Mouse (Mus musculus) activated CD4-positive, CD25-positive, alpha-beta regulatory T cell, adult 4 months (primary cell): ENCODE measurements around the gene Zswim5. TPM values are rescaled to one million over a fixed set of nuclear protein-coding genes. Genes with fewer than 3 reads are reported as not detected.
A peak's percentile ranks its signal among the peaks of the same experiment; 100 is the strongest.

Experiments
- ATAC-seq: one replicate; pipeline ENCODE4 v1.8.0; 2017
- polyA plus RNA-seq, 2 experiments: library from polyadenylated mRNA; unstranded; fragments of 100-300 nt; shearing (Covaris generic); gene quantifications; one replicate each; pipeline ENCODE4 v1.2.1; 2017

Gene Zswim5
- polyA plus RNA-seq, 2 experiments from 2014 or later: not detected

DNA sequence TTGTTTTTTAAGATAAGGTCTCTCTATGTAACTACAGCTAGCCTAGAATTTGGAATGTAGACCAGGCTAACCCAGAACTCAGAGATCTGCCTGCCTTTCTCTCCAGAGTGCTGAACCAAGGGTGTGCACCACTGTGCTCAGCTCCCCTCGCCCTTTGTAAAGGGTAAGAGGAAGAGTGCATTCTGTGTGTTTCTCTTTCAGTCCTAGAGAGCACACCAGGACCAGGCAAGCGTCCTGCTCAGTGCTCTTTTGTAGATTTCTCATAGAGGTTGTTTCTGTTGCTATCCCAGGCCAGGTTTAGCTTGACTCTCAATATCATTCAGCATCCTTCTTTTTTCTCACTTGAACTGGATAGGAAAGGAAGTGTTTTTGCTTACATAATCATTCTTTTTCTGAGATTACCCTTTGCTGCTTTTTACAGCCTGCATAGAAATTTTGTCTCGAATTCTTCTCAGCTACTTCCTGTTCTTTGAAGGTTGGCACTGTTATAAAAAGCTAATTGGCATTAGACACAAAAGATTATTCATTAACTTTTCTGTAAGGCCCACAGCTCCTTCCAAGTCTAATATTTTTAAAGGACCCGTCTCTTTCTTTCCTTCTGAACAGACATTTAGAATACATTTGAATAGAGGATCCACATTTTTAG, 51.0 kb downstream of the Zswim5 start:
- ATAC-seq: no peak

DNA sequence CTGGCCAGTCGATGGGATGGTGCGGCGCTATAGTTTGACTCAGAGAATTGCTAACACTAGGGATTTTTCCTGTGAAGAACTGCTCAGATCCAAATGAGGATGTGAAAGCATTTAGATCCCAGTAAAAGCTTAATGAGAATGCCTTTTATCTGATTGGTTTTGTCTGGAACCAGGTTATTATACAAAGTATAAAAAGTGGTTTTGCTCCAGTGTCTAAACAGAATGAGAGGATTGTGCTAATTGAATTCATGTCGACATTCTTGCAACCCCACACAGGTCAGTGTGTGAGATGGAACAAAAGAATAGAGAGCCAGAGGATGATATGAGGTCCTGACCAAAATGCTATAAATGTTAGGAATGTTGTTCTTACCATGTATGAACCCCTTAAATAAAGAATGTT, 62.4 kb downstream of the Zswim5 start:
- ATAC-seq: no peak

DNA sequence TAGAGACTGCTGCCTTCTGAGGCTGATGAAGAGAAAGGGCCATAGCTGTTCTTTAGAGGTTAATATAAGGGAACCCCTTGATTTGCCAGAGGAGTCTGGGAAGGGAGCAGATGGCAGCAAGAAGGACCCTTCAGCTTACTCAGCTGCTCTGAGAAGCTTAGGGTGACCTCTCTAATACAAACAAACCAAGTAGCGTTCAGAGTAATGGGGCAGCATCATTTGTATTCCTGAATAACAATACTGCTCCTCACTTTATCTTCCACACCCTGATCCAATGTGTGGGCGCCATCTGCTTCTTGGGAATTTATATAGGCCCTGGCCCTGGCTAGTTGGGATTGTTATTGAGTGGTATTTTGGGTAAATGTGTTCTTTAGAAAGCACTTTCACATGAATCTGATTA, 65.5 kb downstream of the Zswim5 start:
- no peak for ATAC-seq

DNA sequence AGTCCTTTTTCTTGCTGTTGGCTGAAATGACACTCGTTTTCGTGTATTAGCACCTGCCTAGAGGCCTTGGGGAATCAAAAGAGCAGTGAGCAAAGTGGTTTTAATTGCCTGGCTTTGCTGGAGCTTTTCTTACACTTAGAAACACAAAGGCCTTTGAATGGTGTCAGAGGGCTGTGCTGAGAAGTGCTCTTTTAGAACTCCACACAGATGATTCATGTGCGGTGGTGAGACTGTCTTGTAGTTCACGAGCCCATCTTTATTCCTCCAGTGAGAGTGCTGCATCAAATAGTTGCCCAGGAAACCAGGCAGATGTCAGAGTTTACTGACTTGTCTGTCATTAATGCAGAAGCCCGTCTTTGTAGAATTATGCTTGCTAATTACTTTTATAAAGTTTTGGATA, 66.9 kb downstream of the Zswim5 start:
- ATAC-seq: no peak

DNA sequence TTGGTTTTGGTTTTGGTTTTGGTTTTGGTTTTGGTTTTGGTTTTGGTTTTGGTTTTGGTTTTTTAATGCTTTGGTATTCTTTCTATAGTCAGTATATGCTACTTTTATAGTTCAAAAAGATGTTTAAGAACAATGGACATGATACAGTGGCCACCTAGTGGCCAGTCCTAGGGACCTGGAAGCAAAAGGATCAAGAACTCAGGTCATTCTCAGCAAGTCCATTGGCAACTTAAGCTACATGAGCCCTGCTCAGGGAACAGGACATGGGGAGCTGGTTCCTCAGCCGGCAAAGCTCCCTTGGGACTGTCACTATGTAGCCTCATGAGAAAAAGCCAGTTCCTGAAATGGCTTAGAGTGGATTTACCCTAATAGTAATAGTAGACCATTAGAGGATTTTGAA, 74.5 kb downstream of the Zswim5 start:
- no peak for ATAC-seq

DNA sequence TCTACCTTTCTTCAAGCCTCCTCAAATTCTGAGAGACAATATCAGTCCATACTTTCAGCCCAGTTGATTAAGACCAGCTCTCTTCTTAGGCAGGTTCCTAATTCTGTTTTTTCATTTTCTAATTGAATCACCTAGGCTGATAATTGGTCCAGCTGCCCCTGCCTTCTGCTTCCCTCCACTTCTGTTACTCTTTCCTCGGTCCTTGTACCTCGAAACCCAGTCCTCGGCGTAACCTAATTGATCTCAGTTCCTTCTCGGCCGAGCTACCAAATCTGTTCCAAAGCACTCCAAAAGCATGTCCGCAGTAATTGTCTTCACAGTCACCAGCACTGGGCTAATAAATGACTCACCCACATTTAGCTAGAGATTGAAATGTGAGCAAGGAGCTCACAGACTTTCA, 77.8 kb downstream of the Zswim5 start:
- no peak for ATAC-seq

DNA sequence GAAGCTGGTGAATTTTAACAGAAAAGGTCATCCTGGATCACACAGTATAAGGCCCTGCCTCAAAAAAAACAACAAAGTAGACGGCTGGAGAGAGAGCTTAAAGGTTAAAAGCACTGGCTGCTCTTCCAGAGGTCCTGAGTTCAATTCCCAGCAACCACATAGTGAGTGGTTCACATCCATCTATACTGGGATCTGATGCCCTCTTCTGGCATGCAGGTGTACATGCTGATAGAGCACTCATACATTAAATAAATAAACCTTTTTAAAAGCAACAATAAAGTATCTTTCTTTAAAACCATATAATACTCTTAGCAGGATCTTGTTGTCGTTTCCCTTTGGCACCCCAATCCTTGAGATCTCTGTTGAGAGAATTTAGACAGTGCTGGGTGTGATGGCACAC, 99.3 kb downstream of the Zswim5 start:
- ATAC-seq: no peak

DNA sequence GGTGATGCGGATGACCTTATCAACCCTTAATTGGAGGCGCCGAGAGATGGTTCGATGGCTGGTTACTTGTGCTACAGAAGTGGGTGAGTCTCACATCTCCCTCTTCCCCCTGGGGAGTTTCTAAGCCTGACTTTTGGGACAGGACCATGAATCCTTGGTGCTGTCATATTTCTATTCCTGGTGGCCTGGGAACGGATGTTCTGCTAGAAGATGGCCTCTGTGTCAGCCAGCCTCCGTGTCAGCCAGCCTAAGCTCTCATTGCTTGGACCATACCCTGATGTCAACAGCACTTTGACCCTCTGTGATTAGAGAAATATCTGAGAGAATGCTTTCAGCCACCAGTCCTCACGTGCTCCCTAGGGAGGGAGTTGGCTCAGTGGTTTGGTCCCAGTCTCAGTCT, 108.5 kb downstream of the Zswim5 start:
- ATAC-seq: no peak

DNA sequence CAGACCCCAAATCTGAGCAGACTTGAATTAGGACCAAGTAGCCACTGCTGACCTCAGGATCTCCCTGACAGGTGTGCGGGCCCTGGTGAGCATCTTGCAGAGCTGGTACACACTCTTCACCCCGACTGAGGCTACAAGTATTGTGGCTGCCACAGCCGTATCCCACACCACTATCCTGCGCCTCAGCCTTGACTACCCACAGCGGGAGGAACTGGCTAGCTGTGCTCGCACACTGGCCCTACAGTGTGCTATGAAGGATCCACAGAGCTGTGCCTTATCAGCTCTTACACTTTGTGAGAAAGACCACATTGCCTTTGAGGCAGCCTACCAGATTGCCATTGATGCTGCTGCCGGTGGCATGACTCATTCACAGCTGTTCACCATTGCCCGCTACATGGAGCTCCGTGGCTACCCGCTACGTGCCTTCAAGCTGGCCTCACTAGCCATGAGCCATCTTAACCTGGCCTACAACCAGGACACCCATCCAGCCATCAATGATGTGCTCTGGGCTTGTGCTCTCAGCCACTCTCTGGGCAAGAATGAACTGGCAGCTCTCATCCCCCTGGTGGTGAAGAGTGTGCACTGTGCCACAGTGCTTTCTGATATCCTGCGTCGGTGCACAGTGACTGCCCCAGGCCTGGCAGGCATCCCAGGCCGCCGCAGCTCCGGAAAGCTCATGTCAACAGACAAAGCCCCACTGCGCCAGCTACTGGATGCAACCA, 109.4 kb downstream of the Zswim5 start:
- peak; percentile 75 for ATAC-seq

DNA sequence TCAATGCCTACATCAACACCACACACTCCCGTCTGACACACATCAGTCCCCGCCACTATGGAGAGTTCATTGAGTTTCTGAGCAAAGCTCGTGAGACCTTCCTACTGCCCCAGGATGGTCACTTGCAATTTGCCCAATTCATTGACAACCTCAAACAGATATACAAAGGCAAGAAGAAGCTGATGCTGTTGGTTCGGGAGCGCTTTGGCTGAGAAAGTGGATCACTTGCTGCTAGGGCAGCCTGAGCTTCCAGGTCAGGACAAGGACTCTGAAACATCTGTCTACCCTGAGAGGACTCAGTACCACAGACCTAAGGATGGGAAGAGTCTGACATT, 109.9 kb downstream of the Zswim5 start:
- ATAC-seq: no peak

DNA sequence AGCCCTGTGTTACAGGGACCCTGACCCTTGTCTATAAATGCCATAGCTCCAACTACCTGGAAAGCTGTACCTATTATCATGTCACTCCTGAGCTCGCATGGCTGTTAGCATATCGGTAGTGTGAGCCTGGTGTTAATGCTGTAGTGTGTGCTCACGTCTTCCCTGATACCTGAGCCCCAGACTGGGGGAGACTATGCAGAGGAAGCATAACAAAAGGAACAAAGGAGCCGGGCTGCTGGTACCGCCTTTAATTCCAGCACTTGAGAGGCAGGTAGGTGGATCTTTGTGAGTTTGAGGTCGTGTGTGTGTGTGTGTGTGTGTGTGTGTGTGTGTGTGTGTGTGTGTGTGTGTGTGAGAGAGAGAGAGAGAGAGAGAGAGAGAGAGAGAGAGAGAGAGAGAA, 112.6 kb downstream of the Zswim5 start:
- no peak for ATAC-seq

DNA sequence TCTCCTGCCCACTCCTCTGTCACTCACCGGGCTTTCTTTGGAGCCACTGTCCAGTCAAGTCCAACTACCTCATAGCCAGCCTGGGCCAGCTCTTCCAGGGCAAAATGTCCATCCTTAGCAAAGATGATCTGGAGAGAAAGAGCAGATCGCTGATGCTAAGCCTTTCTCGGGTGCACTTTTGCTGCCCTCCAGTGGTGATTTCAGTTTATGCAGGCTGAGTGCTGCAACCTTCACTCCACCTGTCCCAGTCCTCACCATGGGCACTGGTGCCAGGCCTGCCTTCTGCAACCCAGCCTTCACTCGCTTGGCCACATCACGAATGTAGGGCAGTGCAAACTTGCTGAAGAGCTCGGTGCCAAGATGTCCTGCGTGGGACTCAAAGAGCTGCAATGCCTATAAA, 114.2 kb downstream of the Zswim5 start:
- ATAC-seq: peak; percentile 30

DNA sequence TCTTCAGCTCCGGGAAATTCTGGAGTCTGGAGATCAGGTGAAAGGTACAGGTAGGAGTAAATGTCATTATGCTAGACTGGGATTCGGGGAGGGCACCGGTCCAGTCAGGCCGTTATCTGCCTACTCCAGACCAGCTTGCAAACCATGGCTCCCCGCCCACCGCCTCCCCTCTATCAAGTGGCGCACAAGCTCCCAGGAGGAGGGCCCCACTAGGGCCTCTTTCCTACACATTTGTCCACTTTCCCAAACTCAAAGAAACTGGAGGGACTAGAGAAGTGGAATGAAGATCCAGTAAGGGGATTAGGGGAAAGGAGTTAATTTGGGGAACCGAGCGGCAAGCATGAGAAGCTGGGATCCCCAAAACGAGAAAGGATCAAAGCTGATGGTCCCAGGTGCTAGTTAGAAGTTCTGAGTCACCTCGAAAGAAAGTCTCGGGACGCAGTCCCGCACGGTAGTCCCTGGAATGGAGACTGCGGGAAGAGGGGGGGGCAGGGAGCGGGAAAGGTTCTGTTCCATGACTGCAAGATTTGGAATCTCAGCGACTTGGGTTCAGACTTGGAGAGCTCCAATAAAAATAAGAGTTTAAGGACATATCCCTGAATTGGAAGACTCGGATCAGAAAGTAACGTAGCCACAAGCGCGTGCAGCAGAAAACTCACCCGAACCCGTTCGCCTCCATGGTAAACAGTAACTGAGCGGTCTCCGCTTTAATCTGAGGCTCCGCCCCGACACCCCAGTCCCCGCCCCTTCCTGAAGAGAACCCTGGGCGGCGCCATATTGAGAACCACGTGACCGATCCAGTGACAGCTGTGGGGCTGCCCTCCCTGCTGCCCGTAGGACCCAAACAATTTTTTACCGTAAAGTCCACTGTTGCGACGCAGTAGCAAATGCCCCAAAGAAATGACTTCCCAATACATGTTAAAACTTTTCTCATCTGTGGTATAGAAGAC, 116.8 kb downstream of the Zswim5 start, which contains the start of gene Urod:
Urod (minus strand) TSS at position 742 of the 950 bp plus-strand sequence.
- peak; percentile 88 for ATAC-seq

DNA sequence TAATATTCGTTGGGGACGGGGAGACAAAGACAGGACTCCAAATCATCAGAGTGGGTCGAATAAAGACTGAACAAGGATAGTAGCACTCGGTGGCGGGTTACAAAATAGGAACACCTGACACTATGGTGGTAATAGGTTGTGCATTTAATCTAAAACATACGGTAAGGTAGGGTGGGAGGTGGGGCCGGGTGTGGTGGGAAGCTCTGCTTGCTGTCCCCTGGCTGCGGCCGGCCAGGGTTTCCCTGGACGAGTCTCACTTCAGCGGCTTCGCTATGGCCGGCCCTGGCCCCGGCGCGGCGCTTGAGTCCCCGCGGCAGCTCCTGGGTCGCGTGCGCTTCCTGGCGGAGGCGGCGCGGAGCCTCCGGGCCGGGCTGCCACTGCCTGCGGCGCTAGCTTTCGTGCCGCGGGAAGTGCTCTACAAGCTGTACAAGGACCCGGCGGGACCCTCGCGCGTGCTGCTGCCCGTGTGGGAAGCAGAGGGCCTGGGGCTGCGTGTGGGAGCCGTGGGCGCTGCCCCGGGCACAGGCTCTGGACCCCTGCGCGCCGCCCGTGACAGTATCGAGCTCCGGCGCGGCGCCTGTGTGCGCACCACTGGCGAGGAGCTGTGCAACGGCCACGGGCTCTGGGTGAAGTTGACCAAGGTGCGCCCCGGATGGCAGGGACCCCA, 118.1 kb downstream of the Zswim5 start, which contains the start of gene Hectd3:
Hectd3 (plus strand) TSS at position 187 of the 667 bp plus-strand sequence.
- ATAC-seq: peak; percentile 42

DNA sequence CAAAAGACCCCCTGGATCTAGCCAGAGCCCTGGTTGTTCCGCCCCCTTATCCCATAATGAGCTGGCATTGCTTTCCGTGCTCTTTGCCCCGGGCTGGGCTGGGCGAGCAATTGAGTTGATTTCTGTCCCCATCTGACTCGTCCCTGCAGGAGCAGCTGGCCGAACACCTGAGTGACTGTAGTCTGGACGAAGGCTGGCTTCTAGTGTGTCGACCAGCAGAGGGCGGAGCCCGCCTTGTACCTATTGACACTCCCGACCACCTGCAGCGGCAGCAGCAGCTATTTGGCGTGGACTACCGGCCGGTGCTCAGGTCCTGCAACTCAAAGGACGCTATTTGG, 118.6 kb downstream of the Zswim5 start:
- ATAC-seq: no peak

DNA sequence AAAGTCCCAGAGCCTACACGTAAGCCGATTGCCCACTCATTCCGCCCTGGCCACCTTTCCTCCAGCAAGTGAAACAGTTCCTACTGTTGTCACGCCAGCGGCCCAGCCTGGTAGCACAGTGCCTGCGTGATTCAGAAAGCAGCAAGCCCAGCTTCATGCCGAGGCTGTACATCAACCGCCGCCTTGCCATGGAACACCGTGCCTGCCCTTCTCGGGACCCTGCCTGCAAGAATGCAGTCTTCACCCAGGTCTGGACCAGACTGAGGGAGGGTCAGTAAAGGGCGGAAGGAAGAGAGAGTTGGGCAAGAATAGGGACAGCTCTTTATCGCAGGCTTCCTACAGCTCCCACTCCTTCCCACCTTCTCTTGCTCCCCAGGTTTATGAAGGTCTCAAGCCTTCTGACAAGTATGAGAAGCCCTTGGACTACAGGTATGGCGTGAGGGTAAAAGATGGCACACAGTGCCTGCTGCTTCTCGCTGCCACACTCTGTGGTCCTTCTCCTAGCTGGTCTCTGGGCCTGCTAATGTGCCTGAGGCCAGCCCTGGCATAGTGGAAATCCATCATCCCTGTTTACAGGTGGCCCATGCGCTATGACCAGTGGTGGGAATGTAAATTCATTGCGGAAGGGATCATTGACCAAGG, 122.5 kb downstream of the Zswim5 start:
- ATAC-seq: no peak

DNA sequence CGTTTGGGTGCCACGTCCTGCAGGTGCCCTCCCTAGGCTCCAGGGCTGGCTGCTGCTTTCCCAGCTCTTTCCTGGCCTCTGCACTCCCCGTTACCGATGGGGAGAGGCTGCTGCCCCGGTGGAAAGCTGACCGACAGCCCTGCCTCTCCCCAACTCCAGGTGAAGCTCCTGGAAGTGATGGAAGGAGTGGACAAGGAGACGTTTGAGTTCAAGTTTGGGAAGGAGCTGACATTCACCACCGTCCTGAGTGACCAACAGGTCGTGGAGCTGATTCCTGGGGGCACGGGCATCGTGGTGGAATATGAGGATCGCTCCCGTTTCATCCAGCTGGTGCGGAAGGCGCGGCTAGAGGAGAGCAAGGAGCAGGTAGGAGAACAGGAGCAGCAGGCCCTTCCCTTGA, 124.8 kb downstream of the Zswim5 start:
- no peak for ATAC-seq

DNA sequence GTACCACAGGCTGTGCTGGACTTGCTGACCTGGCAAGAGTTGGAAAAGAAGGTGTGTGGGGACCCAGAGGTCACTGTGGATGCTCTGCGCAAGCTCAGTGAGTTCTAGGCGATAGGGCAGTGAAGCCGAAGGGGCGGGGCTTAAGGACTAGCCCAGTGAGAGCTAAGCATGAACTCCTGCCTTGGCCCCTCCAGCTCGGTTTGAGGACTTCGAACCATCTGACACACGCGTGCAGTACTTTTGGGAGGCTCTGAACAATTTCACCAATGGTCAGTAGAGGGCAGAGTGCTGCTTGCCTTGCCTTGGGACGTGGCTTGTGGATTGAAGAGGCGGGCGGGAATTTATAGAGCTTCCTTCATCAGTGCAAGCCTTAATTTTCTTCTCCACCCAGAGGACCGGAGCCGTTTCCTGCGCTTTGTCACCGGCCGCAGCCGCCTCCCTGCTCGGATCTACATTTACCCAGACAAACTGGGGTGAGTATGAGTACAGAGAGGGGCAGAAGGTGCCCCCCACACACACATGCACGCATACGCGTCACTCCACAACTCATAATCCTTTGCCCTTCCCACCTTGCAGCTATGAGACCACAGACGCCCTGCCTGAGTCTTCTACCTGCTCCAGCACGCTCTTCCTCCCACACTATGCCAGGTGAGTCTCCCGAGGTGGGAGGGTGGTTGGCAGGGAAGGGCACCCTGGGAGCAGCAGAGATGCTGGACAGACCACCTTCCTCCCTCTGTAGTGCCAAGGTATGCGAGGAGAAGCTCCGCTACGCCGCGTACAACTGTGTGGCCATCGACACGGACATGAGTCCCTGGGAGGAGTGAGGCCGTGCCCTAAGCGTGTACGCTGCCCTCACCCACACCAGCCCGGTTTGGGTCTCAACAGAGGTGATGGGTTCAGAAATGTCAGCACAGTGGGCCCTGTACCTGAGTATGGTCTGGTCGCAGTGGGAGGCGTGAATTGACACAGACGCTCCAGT, 125.7 kb downstream of the Zswim5 start:
- no peak for ATAC-seq

DNA sequence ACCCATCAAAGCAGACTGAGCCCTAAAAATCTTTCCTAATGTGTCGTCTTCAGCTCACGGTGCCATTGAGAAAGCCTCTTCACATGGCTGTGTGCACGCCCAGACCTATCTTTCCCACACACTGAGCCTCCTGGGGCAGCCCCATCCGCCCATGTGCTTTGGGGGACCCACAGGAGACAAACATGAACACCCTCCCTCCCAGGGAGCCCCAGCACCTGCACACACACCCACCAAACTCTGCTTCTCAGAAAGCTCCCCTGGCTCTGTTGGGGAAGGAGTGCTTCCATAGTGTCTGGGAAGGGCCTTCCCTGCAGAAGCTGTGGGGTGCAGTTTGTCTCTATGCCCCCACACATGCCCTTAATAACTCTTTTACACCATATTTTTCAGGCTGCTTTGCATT, 127.5 kb downstream of the Zswim5 start:
- no peak for ATAC-seq

DNA sequence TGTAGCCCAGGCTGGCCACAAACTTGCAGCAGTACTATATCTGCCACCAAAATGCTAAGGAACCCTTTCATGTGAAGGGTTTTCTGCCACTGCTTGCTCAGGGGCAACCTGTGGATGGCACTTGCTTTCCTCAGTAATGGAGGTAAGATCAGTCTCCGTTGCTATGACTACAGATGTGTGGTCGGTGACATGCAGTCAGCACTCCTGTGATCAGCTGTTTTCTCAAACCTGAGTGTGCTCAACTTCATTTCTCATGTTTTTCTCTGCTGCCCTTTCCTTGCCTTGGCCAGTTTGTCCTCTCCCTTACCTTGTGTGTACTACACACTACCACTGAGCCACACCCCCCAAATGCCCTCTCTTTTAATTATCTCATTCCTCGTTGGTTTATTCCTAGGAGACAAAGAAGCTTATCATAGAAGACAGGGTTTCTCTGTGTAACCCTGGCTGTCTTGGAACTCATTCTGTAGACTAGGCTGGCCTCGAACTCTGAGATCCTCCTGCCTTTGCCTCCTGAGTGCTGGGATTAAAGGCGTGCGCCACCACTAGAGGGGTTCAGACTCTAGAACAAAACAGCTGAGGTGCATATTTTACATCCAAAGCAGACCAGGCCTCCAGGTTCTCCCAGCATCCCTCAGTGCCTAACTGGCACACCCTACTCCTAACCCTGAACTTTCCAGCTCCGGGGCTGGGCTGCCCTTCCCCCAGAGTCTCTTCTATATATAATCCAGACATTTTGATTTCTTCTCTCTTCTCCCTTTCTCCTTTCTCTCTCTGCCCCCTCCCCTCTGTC, 128.6 kb downstream of the Zswim5 start:
- no peak for ATAC-seq
